Mouse (Mus musculus) MEL (cell line): ENCODE data around the gene Tnp1. TPM values are rescaled to one million over a fixed set of nuclear protein-coding genes. Genes with fewer than 3 reads are reported as not detected.

Experiments used
- DNase-seq: peaks from one replicate; pipeline ENCODE4 v3.0.0; 2011; ENCODE audit warnings: low read depth, low spot score
- H3K27ac ChIP-seq: 2 replicates; pipeline ENCODE4 v1.5.1; 2012; ENCODE audit warnings: low read depth, mild to moderate bottlenecking, control low read depth, low read length, moderate library complexity; ENCODE audit not compliant: control insufficient read depth
- H3K27me3 ChIP-seq, 2 experiments: fragments of 150-350 bp in 1 of 2; sonication (generic) in 1 of 2; 2 replicates each; pipeline ENCODE4 v1.6.1; 2012; ENCODE audit warnings: low read length in 2 of 2, mild to moderate bottlenecking in 2 of 2, improper control_type of control experiment in 1 of 2, moderate library complexity in 1 of 2; ENCODE audit not compliant: insufficient read depth in 2 of 2, control insufficient read depth in 1 of 2
- H3K36me3 ChIP-seq, 2 experiments: 2 replicates each; pipeline ENCODE4 v1.6.1; 2012 to 2014; ENCODE audit warnings: low read length in 2 of 2, improper control_type of control experiment in 1 of 2, inconsistent platforms in 1 of 2, mild to moderate bottlenecking in 1 of 2; ENCODE audit not compliant: insufficient read depth in 2 of 2, control insufficient read depth in 1 of 2
- H3K4me1 ChIP-seq, 2 experiments: fragments of 150-350 bp in 1 of 2; sonication (generic) in 1 of 2; 2 replicates each; pipeline ENCODE4 v1.6.1; 2012; ENCODE audit warnings: low read length in 2 of 2, improper control_type of control experiment in 1 of 2, mild to moderate bottlenecking in 1 of 2; ENCODE audit not compliant: insufficient read depth in 2 of 2, control insufficient read depth in 1 of 2
- H3K4me3 ChIP-seq, 2 experiments: fragments of 150-350 bp in 1 of 2; sonication (generic) in 1 of 2; 2 replicates each; pipeline ENCODE4 v1.5.1; 2012; ENCODE audit warnings: low read depth in 2 of 2, low read length in 2 of 2, mild to moderate bottlenecking in 2 of 2, moderate library complexity in 2 of 2, control low read depth in 1 of 2, improper control_type of control experiment in 1 of 2; ENCODE audit not compliant: control insufficient read depth in 1 of 2, insufficient read depth in 1 of 2
- H3K79me2 ChIP-seq: 2 replicates; pipeline ENCODE4 v1.6.1; 2012; ENCODE audit warnings: mild to moderate bottlenecking, low read length, moderate library complexity; ENCODE audit not compliant: control insufficient read depth, poor library complexity, insufficient read depth
- H3K9ac ChIP-seq: 2 replicates; pipeline ENCODE4 v1.6.1; 2012; ENCODE audit warnings: low read depth, mild to moderate bottlenecking, control low read depth, low read length, moderate library complexity; ENCODE audit not compliant: control insufficient read depth, poor library complexity, severe bottlenecking
- H3K9me3 ChIP-seq: fragments of 150-350 bp; sonication (generic); replicated peaks from 2 replicates; pipeline ENCODE4 v1.6.1; 2012; ENCODE audit warnings: mild to moderate bottlenecking, low read length, improper control_type of control experiment, moderate library complexity; ENCODE audit not compliant: insufficient read depth
- BHLHE40 ChIP-seq: IDR thresholded peaks from 2 replicates; pipeline ENCODE4 v1.6.1; 2012; ENCODE audit warnings: low read depth, mild to moderate bottlenecking, inconsistent platforms, low read length, improper control_type of control experiment, borderline replicate concordance
- CHD1 ChIP-seq: IDR thresholded peaks from 2 replicates; pipeline ENCODE4 v1.6.1; 2012; ENCODE audit warnings: low read depth, mild to moderate bottlenecking, inconsistent platforms, low read length, improper control_type of control experiment
- CTCF ChIP-seq, 3 experiments: IDR thresholded peaks in 2 of 3; conservative IDR thresholded peaks in 1 of 3; 2 replicates each; pipeline ENCODE4 v1.5.1; 2011 to 2012; ENCODE audit warnings: low read length in 3 of 3, low read depth in 2 of 3, mild to moderate bottlenecking in 2 of 3, improper control_type of control experiment in 1 of 3, inconsistent platforms in 1 of 3, mixed read lengths in 1 of 3, moderate library complexity in 1 of 3; ENCODE audit not compliant: control insufficient read depth in 1 of 3, insufficient read depth in 1 of 3, poor library complexity in 1 of 3, severe bottlenecking in 1 of 3
- E2F4 ChIP-seq: IDR thresholded peaks from 2 replicates; pipeline ENCODE4 v1.6.1; 2011; ENCODE audit warnings: low read depth, low read length, improper control_type of control experiment, borderline replicate concordance
- ELF1 ChIP-seq: IDR thresholded peaks from 2 replicates; pipeline ENCODE4 v1.6.1; 2014; ENCODE audit warnings: low read depth, mild to moderate bottlenecking, inconsistent platforms, low read length, improper control_type of control experiment, moderate library complexity
- ETS1 ChIP-seq: IDR thresholded peaks from 2 replicates; pipeline ENCODE4 v1.6.1; 2012; ENCODE audit warnings: low read depth, mild to moderate bottlenecking, inconsistent platforms, low read length, improper control_type of control experiment, moderate library complexity
- GABPA ChIP-seq: IDR thresholded peaks from 2 replicates; pipeline ENCODE4 v1.6.1; 2012; ENCODE audit warnings: low read depth, mild to moderate bottlenecking, inconsistent platforms, low read length, improper control_type of control experiment, moderate library complexity
- HCFC1 ChIP-seq: IDR thresholded peaks from 2 replicates; pipeline ENCODE4 v1.6.1; 2012; ENCODE audit warnings: low read depth, mild to moderate bottlenecking, inconsistent platforms, low read length, improper control_type of control experiment, moderate library complexity
- JUND ChIP-seq: IDR thresholded peaks from 2 replicates; pipeline ENCODE4 v1.6.1; 2011; ENCODE audit warnings: low read depth, mild to moderate bottlenecking, improper control_type of control experiment, low read length
- KAT2A ChIP-seq: conservative IDR thresholded peaks from 2 replicates; pipeline ENCODE4 v1.6.1; 2012; ENCODE audit warnings: low read depth, low read length, improper control_type of control experiment, inconsistent platforms
- MAFK ChIP-seq: IDR thresholded peaks from 2 replicates; pipeline ENCODE4 v1.6.1; 2011; ENCODE audit warnings: low read depth, mild to moderate bottlenecking, low read length, improper control_type of control experiment, borderline replicate concordance
- NELFE ChIP-seq: IDR thresholded peaks from 2 replicates; pipeline ENCODE4 v1.6.1; 2011; ENCODE audit warnings: low read depth, low read length, improper control_type of control experiment
- NRF1 ChIP-seq: IDR thresholded peaks from 2 replicates; pipeline ENCODE4 v1.6.1; 2014; ENCODE audit warnings: low read depth, mild to moderate bottlenecking, inconsistent platforms, low read length, improper control_type of control experiment, moderate library complexity; ENCODE audit not compliant: poor library complexity, insufficient read depth, severe bottlenecking
- POLR2AphosphoS2 ChIP-seq: IDR thresholded peaks from 2 replicates; pipeline ENCODE4 v1.6.1; 2011; ENCODE audit warnings: low read length, improper control_type of control experiment
- SMC3 ChIP-seq: IDR thresholded peaks from 2 replicates; pipeline ENCODE4 v1.6.1; 2011; ENCODE audit warnings: low read depth, low read length, improper control_type of control experiment
- UBTF ChIP-seq: IDR thresholded peaks from 2 replicates; pipeline ENCODE4 v1.6.1; 2012; ENCODE audit warnings: low read depth, mild to moderate bottlenecking, inconsistent platforms, low read length, improper control_type of control experiment, moderate library complexity, borderline replicate concordance; ENCODE audit not compliant: insufficient read depth
- USF2 ChIP-seq, 2 experiments: IDR thresholded peaks; 2 replicates each; pipeline ENCODE4 v1.6.1; 2011 to 2012; ENCODE audit warnings: improper control_type of control experiment in 2 of 2, low read length in 2 of 2, borderline replicate concordance in 1 of 2, inconsistent platforms in 1 of 2, low read depth in 1 of 2, mild to moderate bottlenecking in 1 of 2; ENCODE audit not compliant: insufficient read depth in 1 of 2
- ZC3H11A ChIP-seq: IDR thresholded peaks from 2 replicates; pipeline ENCODE4 v1.6.1; 2012; ENCODE audit warnings: low read depth, mild to moderate bottlenecking, inconsistent platforms, low read length, improper control_type of control experiment
- ZKSCAN1 ChIP-seq: IDR thresholded peaks from 2 replicates; pipeline ENCODE4 v1.6.1; 2012; ENCODE audit warnings: low read depth, mild to moderate bottlenecking, inconsistent platforms, low read length, improper control_type of control experiment, moderate library complexity
- ZMIZ1 ChIP-seq: IDR thresholded peaks from 2 replicates; pipeline ENCODE4 v1.6.1; 2012; ENCODE audit warnings: low read depth, mild to moderate bottlenecking, inconsistent platforms, low read length, improper control_type of control experiment, moderate library complexity
- polyA plus RNA-seq, 2 experiments: library from polyadenylated mRNA; stranded (reverse) in 1 of 2; unstranded in 1 of 2; fragments of >175 nt in 1 of 2; fragments of >200 nt in 1 of 2; gene quantifications; 2 replicates each; pipeline versions ENCODE4 v1.2.1 to v1.2.4; 2012; ENCODE audit warnings: low replicate concordance in 2 of 2, low read depth in 1 of 2; ENCODE audit not compliant: insufficient read length in 2 of 2, insufficient read depth in 1 of 2, missing spikeins in 1 of 2
- total RNA-seq: library from RNA; depleted of rRNA; stranded (reverse); fragments of 300-350 nt; gene quantifications from 2 replicates; pipeline ENCODE4 v1.2.3, GENCODE M21; 2012

Tnp1 gene
- total and polyA plus RNA-seq, 3 experiments: not detected

DNA sequence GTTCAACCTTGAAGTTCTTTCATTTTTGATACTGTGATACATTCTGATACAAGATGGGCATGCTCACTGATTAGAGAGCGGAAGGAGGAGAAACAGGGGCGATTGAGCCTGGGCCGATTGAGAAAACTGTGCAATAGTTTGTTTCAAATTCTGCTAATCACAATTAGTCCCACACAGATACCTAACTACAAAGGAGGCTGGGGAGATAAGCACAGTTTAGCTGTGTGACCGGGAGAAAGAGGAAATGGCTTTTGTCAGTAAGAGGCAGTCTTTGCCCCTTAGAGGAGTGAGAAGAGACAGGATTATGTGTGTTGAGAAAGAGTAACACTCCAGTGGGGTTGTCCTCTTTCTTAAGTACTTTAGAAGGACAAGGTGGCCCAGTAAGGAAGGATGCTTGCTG lies 29.0 kb downstream of the Tnp1 start:
- no peak overlapping the region for H3K4me3 ChIP-seq
- no peaks in the 10 kb centered on the region for H3K27me3 ChIP-seq
- no peak for DNase-seq
- no peaks in the 10 kb centered on the region for H3K9me3 ChIP-seq
- no peak overlapping the region for H3K9ac ChIP-seq
- H3K79me2 ChIP-seq: no peaks in the 10 kb centered on the region
- H3K4me1 ChIP-seq: no peaks in the 10 kb centered on the region
- TF ChIP-seq BHLHE40 (no peak), POLR2AphosphoS2 (no peak), GABPA (no peak), NRF1 (no peak), ZC3H11A (no peak), ZKSCAN1 (no peak), USF2 (IDR thresholded peaks at IDR 0.05; ENCODE audit: borderline replicate concordance in 1 of 2, insufficient read depth in 1 of 2, low read depth in 1 of 2, low read length in 2 of 2) (no peak), ELF1 (no peak), HCFC1 (no peak), CTCF (IDR thresholded peaks at IDR 0.05 in 2 of 3, conservative IDR thresholded peaks at IDR 0.05 in 1 of 3; ENCODE audit: control insufficient read depth in 1 of 3, insufficient read depth in 1 of 3, low read depth in 2 of 3, low read length in 3 of 3, poor library complexity in 1 of 3, severe bottlenecking in 1 of 3) (no peak), MAFK (no peak)
- TF ChIP-seq, all 39 proteins: peak for 0
- no peaks in the 10 kb centered on the region for H3K36me3 ChIP-seq
- no peak overlapping the region for H3K27ac ChIP-seq

DNA sequence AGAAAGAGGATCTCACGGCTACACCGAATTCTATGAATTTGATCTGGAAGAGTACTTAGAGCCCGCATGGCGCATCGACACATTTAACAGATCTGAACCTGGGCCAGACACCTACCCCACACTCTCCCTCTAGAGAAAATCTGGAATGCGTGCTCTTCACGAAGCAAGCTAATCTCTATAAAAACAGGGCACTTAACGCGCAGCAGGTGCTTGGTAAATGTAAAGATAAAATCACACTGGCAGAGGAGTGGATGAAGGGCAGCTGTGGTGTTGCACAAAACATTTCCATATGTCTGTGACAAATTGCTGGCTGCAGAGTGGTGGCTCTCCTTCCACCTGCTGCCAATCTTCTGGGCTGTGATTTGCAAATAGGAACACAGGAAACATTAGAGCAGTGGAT lies 36.8 kb downstream of the Tnp1 start:
- TF ChIP-seq UBTF (no peak), ELF1 (no peak), GABPA (no peak), CTCF (IDR thresholded peaks at IDR 0.05 in 2 of 3, conservative IDR thresholded peaks at IDR 0.05 in 1 of 3; ENCODE audit: control insufficient read depth in 1 of 3, insufficient read depth in 1 of 3, low read depth in 2 of 3, low read length in 3 of 3, poor library complexity in 1 of 3, severe bottlenecking in 1 of 3) (no peak), KAT2A (no peak), JUND (no peak), ZMIZ1 (no peak), POLR2AphosphoS2 (no peak), ETS1 (no peak), NELFE (no peak), CHD1 (no peak), SMC3 (no peak), E2F4 (no peak)

More for the DNA sequence above, 36.8 kb downstream of the Tnp1 start:
- no peak overlapping the region for H3K27ac ChIP-seq
- H3K9ac ChIP-seq: no peak overlapping the region
- H3K9me3 ChIP-seq: no peaks in the 10 kb centered on the region
- no peak for DNase-seq
- H3K36me3 ChIP-seq: no peaks in the 10 kb centered on the region
- H3K4me1 ChIP-seq: no peaks in the 10 kb centered on the region
- H3K27me3 ChIP-seq: no peaks in the 10 kb centered on the region
- no peak overlapping the region for H3K4me3 ChIP-seq
- H3K79me2 ChIP-seq: no peaks in the 10 kb centered on the region
